Mouse (Mus musculus): Measurements from ENCODE around the gene Kctd4. TPM values are rescaled to one million over a fixed set of nuclear protein-coding genes. Genes with fewer than 3 reads are reported as not detected.

The Kctd4 gene
- polyA plus RNA-seq, 1 experiment from 2014 or later: 0.14 TPM

Other genes with a start within 250 kb of the Kctd4 start
- 6.9 and 7.1 TPM in 2 replicates for gene Cog3, start 200.5 kb upstream of the Kctd4 start, polyA plus RNA-seq (2015; fragmentation: Nextera tagmentation; extraction: Ambion mirVana)
- 1.5 and 1.8 TPM in 2 replicates for gene Slc25a30, start 168.0 kb upstream of the Kctd4 start, polyA plus RNA-seq (2015; fragmentation: Nextera tagmentation; extraction: Ambion mirVana)
- gene Tpt1, start 109.9 kb upstream of the Kctd4 start, polyA plus RNA-seq (2015; fragmentation: Nextera tagmentation; extraction: Ambion mirVana): 470 and 547 TPM in 2 replicates
- gene Gtf2f2, start 55.9 kb downstream of the Kctd4 start, polyA plus RNA-seq (2015; fragmentation: Nextera tagmentation; extraction: Ambion mirVana): 18.0 and 19.4 TPM in 2 replicates
- gene Gpalpp1, start 155.8 kb downstream of the Kctd4 start, polyA plus RNA-seq (2015; fragmentation: Nextera tagmentation; extraction: Ambion mirVana): 4.6 and 4.7 TPM in 2 replicates
- gene Nufip1, start 155.9 kb downstream of the Kctd4 start, polyA plus RNA-seq (2015; fragmentation: Nextera tagmentation; extraction: Ambion mirVana): 4.9 and 5.3 TPM in 2 replicates